Mouse (Mus musculus) lung, adult 2 months (tissue): ENCODE data around the gene Zfp428. TPM values are rescaled to one million over a fixed set of nuclear protein-coding genes. Genes with fewer than 3 reads are reported as not detected.
A peak's percentile ranks its signal among the peaks of the same experiment; 100 is the strongest.
"Not testable (repeated sequence)": the region's sequence is repeated elsewhere in the genome, so short reads cannot be mapped to it uniquely, and the experiment has no call there.

ENCODE experiments used
- DNase-seq: peaks from one replicate; pipeline ENCODE4 v3.0.0; 2022
- H3K4me1 ChIP-seq: fragments of 200-500 bp; 2 replicates; pipeline ENCODE4 v1.6.1; 2011; ENCODE audit warnings: low read length; ENCODE audit not compliant: control insufficient read depth, insufficient read depth
- H3K4me3 ChIP-seq: fragments of 200-500 bp; replicated peaks from 2 replicates; pipeline ENCODE3; 2011; ENCODE audit warnings: low read depth, mild to moderate bottlenecking, control low read depth, low read length; ENCODE audit errors: extremely low read depth
- CTCF ChIP-seq: fragments of 200-500 bp; IDR thresholded peaks from 2 replicates; pipeline ENCODE4 v1.5.1; 2011; ENCODE audit warnings: mild to moderate bottlenecking, low read length, control low read depth; ENCODE audit not compliant: insufficient read depth
- POLR2A ChIP-seq: fragments of 200-500 bp; IDR thresholded peaks from 2 replicates; pipeline ENCODE4 v1.6.1; 2011; ENCODE audit warnings: low read depth, mild to moderate bottlenecking, control low read depth, low read length, borderline replicate concordance; ENCODE audit errors: extremely low read depth
- WGBS: fragments of 180-500 bp; shearing (Covaris S2); methylation state at CpG from one replicate; pipeline ENCODE4 v1.1.7; 2018; 5-methylcytosine and 5-hydroxymethylcytosine counted together
- polyA plus RNA-seq: library from polyadenylated mRNA; depleted of rRNA; stranded (reverse); fragments of >200 nt; gene quantifications from 2 replicates; pipeline ENCODE4 v1.2.3, GENCODE M21; 2012

The Zfp428 gene
- polyA plus RNA-seq, 1 experiment: 7.1 TPM

DNA sequence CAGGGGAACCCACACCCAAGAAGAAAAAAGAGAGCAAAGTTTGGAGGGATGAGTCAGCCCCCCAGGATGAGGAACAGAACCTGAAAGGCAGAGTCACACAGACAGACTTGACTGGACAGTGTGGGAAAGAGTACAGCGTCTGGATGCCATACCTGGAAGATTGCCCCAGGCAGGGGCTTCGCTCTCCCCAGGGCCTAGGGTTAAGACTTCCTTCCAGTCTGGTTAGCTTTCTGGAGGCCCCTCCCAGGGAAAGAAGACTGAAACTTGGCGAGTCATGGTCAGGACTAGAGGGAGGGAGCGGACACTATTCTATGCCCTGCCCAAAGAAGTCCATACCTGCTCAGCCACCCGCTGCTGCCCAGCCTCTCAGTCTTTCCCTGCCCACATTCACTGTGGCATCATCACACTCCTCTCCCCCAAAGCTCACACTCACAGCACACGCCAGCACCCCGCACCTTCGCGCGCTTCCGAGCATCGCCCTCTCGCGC is 25.8 kb upstream of the Zfp428 start:
- DNase-seq: no peak
- 12% methylated on average over 14 of the region's 14 CpGs for WGBS
- TF ChIP-seq CTCF: no peak
- no peak for TF ChIP-seq POLR2A
- H3K4me3 ChIP-seq: no peak overlapping the region
- peaks cover 4% of the 10 kb centered on the region; the same call in 1 of the 2 replicates for H3K4me1 ChIP-seq

DNA sequence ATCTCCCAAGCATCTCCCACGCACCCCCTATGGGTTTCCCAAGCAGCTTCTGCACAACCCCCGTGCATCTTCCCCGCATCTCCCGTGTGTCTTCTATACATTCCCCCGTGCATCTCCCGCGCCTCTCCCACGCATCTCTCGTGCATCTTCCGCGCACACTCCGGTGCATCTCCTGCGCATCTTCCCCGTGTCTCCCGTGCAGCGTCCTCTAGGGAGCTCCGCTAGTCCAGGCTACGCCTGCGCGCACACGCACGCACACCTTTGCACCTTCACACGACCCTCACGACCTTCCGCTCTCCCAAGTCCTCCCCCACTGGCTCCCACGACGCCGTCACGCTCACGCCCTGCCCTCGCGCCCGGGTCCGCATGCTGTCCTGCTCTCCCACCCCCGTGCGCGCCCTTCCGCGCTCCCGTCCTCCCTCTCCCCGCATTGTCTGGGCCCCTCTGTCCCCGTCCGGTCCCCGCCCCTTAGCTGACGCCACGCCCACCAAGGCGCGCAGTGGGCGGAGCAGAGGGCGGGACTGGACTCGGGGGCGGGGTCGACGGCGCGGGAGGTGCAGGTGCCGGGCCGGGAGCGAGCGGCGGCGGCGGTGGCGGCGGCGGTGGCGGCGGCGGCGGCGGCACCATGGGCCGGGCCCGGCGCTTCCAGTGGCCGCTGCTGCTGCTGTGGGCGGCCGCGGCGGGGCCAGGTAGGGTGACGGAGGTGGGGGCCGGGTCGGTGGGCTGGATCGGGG is 25.2 kb upstream of the Zfp428 start, which contains the start of gene Cadm4:
Gene Cadm4, plus strand, starts transcription at position 550 of the 734 bp plus-strand sequence.
- Histone ChIP-seq H3K4me3 (peak within 1 kb of the TSS; percentile 56), H3K4me1 (peaks cover 4% of the 10 kb centered on the region; the same call in 1 of the 2 replicates)
- DNase-seq: peak; percentile 80
- WGBS: 1% methylated on average over 65 of the region's 83 CpGs
- TF ChIP-seq POLR2A (no peak), CTCF (no peak)

DNA sequence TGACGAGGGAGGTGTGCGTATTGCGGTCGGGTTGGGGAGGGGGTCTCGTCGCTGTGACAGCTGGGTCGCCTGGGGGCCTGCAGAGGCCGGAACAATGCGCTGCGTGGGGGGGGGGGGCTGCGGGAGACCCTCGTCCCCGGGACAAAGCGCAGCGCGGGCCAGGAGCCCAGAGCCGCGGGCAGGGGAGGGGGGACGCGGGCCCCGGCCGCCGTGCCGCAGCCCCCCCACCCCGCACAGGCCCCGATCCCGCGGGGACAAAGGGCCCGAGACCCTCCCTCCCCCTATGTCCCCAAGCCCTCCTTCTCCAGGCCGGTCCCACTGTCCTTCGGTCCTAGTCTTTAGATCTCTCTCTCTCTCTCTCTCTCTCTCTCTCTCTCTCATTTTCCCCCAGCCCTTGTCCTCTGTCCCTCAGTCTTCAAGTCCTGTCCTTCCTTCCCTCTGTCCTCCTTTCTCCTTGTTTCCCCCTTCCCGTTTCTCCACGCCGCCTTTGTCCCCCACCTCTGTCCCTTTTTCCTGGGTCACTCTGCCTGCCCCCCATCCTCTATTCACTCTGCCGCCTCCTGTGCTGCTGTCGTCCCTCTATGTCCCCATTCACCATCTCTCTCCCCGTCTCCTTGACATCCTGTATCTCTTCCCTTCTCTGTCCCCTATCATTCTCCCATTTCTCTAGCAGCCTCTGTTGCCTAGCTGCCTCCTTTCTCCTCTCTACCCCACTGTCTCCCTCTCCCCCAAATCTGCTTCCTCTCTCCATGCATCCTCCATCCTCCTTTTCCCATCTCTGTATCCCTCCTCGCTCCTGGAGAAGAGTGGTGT is 24.4 kb upstream of the Zfp428 start:
- no peak for TF ChIP-seq CTCF
- no peak for TF ChIP-seq POLR2A
- Histone ChIP-seq H3K4me3 (peak overlapping the region; percentile 27), H3K4me1 (peaks cover 4% of the 10 kb centered on the region; the same call in 1 of the 2 replicates)
- 4% methylated on average over 22 of the region's 38 CpGs for WGBS
- DNase-seq: no peak

DNA sequence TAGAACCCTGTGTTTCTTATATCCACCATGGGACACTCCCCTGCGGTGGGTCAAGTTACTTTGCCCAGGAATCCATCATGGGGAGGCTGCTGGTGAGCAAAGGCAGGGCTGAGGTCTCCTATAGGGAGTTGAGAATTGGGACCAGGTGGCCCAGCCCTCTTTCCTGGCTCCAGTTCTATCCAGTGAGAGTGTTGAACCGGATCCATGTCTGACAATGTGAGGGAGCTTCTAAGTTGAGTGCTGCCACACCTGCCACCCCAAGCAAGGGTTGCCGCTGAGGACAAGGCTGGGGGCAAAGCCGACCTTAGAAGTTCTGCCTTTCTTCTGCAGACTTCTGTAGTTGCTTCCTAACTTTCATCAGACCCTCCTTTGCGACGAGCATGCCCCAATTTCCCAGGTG is 23.5 kb upstream of the Zfp428 start:
- not testable (repeated sequence) for DNase-seq, H3K4me1 ChIP-seq, H3K4me3 ChIP-seq
- WGBS: 41% methylated on average over 6 of the region's 6 CpGs

DNA sequence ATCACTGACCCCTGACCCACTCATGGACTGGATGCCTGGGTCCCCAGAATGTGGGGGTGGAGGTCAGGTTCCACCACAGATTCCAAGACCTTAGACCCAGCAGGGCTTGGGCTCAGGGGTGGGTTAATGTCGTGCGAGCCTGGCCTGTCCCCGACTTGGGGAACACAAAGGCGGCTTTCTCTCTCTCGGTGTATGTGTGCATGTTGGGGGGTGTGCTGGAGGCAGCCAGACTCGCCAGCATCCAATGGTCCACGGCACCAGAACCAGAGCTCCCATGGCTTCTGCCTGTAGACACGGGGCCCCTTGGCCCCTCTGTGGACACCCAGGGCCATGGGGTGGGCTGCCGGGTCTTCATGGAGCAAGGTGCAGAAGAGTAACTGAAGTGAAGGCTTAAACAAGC is 21.3 kb upstream of the Zfp428 start:
- TF ChIP-seq CTCF (no peak), POLR2A (no peak)
- no peak for DNase-seq
- peaks cover 4% of the 10 kb centered on the region; the same call in 1 of the 2 replicates for H3K4me1 ChIP-seq
- H3K4me3 ChIP-seq: no peak overlapping the region
- 76% methylated on average over 9 of the region's 9 CpGs for WGBS

DNA sequence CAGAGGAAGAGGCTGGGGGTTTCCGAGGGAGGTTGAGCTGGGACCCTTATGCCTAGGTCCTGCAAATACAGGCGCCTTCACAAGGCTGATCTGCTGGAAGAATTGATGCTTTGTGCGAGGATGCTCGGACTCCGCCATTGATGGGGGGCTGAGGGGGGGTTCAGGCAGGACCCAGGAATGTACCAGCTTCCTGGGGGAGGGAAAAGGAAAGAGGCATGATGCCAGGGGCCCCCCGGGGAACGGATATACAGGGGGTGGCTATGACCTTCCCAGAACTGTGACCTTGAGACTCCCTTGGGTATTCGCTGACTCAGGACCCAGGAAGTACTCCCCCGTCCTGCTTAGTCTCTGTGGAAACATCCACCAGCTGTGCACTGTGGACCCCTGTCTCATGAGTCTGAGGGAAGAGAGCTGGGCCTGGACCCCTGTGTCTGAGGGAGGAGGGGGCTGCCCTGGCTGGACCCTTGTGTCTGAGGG is 20.1 kb upstream of the Zfp428 start:
- no peak for DNase-seq
- Histone ChIP-seq H3K4me3 (no peak overlapping the region), H3K4me1 (no peaks in the 10 kb centered on the region; the same call in 1 of the 2 replicates)
- TF ChIP-seq CTCF (no peak), POLR2A (no peak)
- WGBS: 68% methylated on average over 9 of the region's 9 CpGs

DNA sequence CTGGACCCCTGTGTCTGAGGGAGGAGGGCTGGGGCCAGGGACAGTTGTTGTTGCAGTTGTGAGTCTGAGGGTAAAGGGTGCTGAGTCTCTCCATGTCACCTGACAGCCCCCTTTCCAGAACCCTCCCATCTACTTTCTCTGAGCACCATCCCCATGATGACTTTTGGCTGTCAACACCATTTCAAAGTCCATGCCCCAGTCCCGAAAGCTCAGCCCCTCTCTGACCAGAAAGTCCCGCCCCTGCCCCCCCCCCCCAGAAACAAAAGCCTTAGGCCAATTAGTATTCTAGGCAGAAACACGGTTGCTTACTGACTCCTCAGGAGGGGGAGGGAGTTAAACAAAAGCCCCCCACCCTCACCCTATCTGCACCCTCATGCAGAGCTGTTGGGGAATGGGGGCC is 19.4 kb upstream of the Zfp428 start:
- TF ChIP-seq POLR2A (no peak), CTCF (no peak)
- WGBS: 28% methylated on average over 3 of the region's 3 CpGs
- Histone ChIP-seq H3K4me3 (no peak overlapping the region), H3K4me1 (no peaks in the 10 kb centered on the region)
- DNase-seq: no peak

- WGBS: 79% methylated on average over 8 of the region's 8 CpGs
- no peak for DNase-seq
Measured at GRCm38 (mm10) chr7:24488303-24488702, 18.5 kb upstream of the Zfp428 start.

GRCm38 (mm10) chr7:24499856-24500577 is 6.8 kb upstream of the Zfp428 start:
- no peak overlapping the region for H3K4me3 ChIP-seq
- TF ChIP-seq POLR2A: no peak
- TF ChIP-seq CTCF: no peak
- WGBS: 11% methylated on average over 43 of the region's 43 CpGs

More at GRCm38 (mm10) chr7:24488303-24488702, 18.5 kb upstream of the Zfp428 start:
- Histone ChIP-seq H3K4me1 (no peaks in the 10 kb centered on the region), H3K4me3 (no peak overlapping the region)
- no peak for TF ChIP-seq CTCF
- no peak for TF ChIP-seq POLR2A

More at GRCm38 (mm10) chr7:24499856-24500577, 6.8 kb upstream of the Zfp428 start:
- H3K4me1 ChIP-seq: no peaks in the 10 kb centered on the region
- DNase-seq: no peak
